Mouse (Mus musculus) liver, postnatal 0 days (tissue): ENCODE measurements around the gene Ntng1.

ENCODE experiments used
- CTCF ChIP-seq: sonication (generic); IDR thresholded peaks from 2 replicates; pipeline ENCODE4 v1.5.1; 2016; ENCODE audit warnings: antibody characterized with exemption, low read depth
- EP300 ChIP-seq: IDR thresholded peaks from 2 replicates; pipeline ENCODE4 v1.6.1; 2016; ENCODE audit warnings: antibody characterized with exemption, low read depth, mild to moderate bottlenecking

GRCm38 (mm10) chr3:109756426-109756825 is 387.4 kb downstream of the Ntng1 start:
- no peak for TF ChIP-seq CTCF
- TF ChIP-seq EP300: no peak
